Mouse (Mus musculus): ENCODE data around the gene Slc11a2. TPM values are rescaled to one million over a fixed set of nuclear protein-coding genes. Genes with fewer than 3 reads are reported as not detected.

The Slc11a2 gene
- polyA plus RNA-seq, 1 experiment from 2014 or later: 22.0 TPM

DNA sequence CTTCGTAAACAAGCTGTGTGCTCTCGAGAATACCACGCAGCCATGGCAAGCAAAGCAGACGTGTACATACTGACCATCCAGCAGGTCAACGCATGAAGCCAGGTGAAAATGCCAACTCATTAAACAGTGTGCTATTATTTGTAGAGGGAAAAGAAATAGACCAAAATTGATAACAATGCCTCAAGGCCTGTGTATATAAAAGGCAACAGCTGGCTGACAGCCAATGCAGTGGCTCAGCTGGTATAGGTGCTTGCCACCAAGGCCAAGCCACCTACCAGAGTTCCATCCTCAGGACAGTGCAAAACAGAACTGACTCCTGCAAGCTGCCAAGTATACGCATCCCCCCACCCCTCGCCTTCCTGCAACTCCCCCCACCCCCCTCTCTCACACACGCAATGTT is 9.2 kb downstream of the Slc11a2 start:
- no peak for ATAC-seq (ENCODE audit: insufficient number of reproducible peaks, insufficient read depth, low FRiP score, low TSS enrichment, low read depth)
- Histone ChIP-seq H3K27ac (no peak overlapping the region), H3K9me3 (no peaks in the 10 kb centered on the region), H3K4me3 (no peak overlapping the region), H3K9ac (no peak overlapping the region), H3K4me1 (peaks cover 52% of the 10 kb centered on the region), H3K27me3 (no peaks in the 10 kb centered on the region), H3K4me2 (no peak overlapping the region), H3K36me3 (peaks cover 11% of the 10 kb centered on the region)
- WGBS: 84% methylated on average over 8 of the region's 8 CpGs

- no peak overlapping the region for H3K4me2 ChIP-seq
- no peak overlapping the region for H3K9ac ChIP-seq
- peaks cover 19% of the 10 kb centered on the region for H3K36me3 ChIP-seq
- H3K27ac ChIP-seq: no peak overlapping the region; the same call in 1 of the 2 replicates
- 94% methylated on average over 13 of the region's 13 CpGs for WGBS
- H3K4me3 ChIP-seq: no peak overlapping the region
- ATAC-seq (ENCODE audit: insufficient number of reproducible peaks, insufficient read depth, low FRiP score, low TSS enrichment, low read depth): no peak
- H3K27me3 ChIP-seq: no peaks in the 10 kb centered on the region
- no peaks in the 10 kb centered on the region for H3K9me3 ChIP-seq
- H3K4me1 ChIP-seq: peaks cover 45% of the 10 kb centered on the region
Measured at GRCm38 (mm10) chr15:100414942-100415341, 9.9 kb downstream of the Slc11a2 start.

DNA sequence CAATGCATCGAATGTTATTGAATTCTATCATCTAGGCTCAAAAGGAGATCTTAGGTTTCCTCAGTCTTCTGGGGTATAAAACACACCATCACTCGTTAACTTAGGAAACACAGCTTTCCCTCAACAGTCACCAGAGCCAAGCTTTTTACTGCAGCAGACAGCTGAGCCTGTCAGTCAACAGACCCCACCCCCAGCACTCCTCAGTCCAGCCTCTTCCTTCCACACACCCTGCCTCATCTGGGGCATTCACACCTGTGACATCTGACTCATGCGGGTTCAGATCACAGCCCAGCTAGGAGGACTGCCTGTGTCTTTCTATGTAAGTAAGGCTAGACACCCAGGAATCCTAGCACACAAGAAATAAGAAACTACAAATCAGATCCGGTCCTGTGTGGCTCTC is 10.9 kb downstream of the Slc11a2 start:
- 66% methylated on average over 4 of the region's 4 CpGs for WGBS
- no peak overlapping the region for H3K4me3 ChIP-seq
- H3K4me1 ChIP-seq: peaks cover 36% of the 10 kb centered on the region
- H3K9ac ChIP-seq: no peak overlapping the region
- H3K27me3 ChIP-seq: no peaks in the 10 kb centered on the region
- no peak for ATAC-seq (ENCODE audit: insufficient number of reproducible peaks, insufficient read depth, low FRiP score, low TSS enrichment, low read depth)
- no peak overlapping the region for H3K27ac ChIP-seq
- H3K36me3 ChIP-seq: peaks cover 28% of the 10 kb centered on the region
- no peaks in the 10 kb centered on the region for H3K9me3 ChIP-seq
- no peak overlapping the region for H3K4me2 ChIP-seq

DNA sequence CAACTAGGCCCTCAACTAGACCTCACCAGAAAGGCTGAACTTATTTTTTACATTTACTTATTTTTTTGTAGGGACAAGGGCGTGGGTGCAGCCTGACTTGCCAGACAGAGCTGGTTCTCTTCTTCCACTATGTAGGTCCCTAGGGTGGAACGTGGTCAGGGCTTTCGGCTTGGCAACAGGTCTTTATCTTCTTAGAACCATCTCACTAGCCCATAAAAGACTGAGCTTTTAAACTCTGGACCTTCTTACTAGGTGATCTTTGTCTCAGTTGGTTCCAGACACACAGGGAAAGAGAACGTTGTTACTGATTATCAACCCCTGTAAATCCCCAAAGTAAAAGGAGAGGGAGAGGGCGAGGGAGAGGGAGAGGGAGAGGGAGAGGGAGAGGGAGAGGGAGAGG is 11.6 kb downstream of the Slc11a2 start:
- Histone ChIP-seq H3K4me2 (no peak overlapping the region), H3K4me3 (no peak overlapping the region), H3K4me1 (peaks cover 32% of the 10 kb centered on the region), H3K27ac (no peak overlapping the region), H3K27me3 (no peaks in the 10 kb centered on the region), H3K9me3 (no peaks in the 10 kb centered on the region), H3K9ac (no peak overlapping the region), H3K36me3 (peaks cover 35% of the 10 kb centered on the region)
- WGBS: 69% methylated on average over 4 of the region's 5 CpGs
- no peak for ATAC-seq (ENCODE audit: insufficient number of reproducible peaks, insufficient read depth, low FRiP score, low TSS enrichment, low read depth)

DNA sequence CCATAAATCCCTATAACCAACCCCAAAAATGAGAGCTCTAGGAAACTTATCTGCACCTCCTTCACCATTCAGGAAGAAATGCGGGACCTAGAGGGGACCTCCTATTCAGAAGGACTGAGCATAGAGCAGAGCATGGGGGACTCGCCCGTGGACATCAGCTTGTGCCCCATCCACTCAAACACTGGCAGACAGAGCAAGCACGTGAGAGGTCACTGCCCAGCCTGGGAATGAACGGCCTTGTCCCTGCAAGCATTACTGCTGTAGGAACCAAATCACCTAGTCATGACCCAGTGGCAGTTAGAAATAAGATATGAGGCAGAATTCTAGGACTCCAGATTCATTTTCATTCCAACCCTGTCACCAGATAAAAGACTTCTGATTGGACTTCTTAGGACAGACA is 13.1 kb downstream of the Slc11a2 start:
- H3K4me3 ChIP-seq: no peak overlapping the region
- no peak overlapping the region for H3K9ac ChIP-seq
- 86% methylated on average over 5 of the region's 5 CpGs for WGBS
- H3K9me3 ChIP-seq: no peaks in the 10 kb centered on the region
- ATAC-seq (ENCODE audit: insufficient number of reproducible peaks, insufficient read depth, low FRiP score, low TSS enrichment, low read depth): no peak
- H3K4me1 ChIP-seq: peaks cover 17% of the 10 kb centered on the region
- no peak overlapping the region for H3K4me2 ChIP-seq
- H3K27me3 ChIP-seq: no peaks in the 10 kb centered on the region
- H3K27ac ChIP-seq: no peak overlapping the region
- H3K36me3 ChIP-seq: peaks cover 47% of the 10 kb centered on the region

GRCm38 (mm10) chr15:100410918-100411672 is 13.8 kb downstream of the Slc11a2 start:
- Histone ChIP-seq H3K27ac (no peak overlapping the region), H3K4me2 (no peak overlapping the region), H3K4me1 (0 out of 2 replicates have a peak, but pooled peaks cover 12% of the 10 kb centered on the region), H3K9ac (no peak overlapping the region), H3K36me3 (peaks cover 50% of the 10 kb centered on the region), H3K9me3 (no peaks in the 10 kb centered on the region), H3K27me3 (no peaks in the 10 kb centered on the region), H3K4me3 (no peak overlapping the region)
- 65% methylated on average over 14 of the region's 14 CpGs for WGBS
- ATAC-seq (ENCODE audit: insufficient number of reproducible peaks, insufficient read depth, low FRiP score, low TSS enrichment, low read depth): no peak

GRCm38 (mm10) chr15:100406088-100406487 is 18.8 kb downstream of the Slc11a2 start:
- no peak overlapping the region for H3K27ac ChIP-seq
- H3K36me3 ChIP-seq: peaks cover 89% of the 10 kb centered on the region
- H3K4me1 ChIP-seq: no peaks in the 10 kb centered on the region
- no peak overlapping the region for H3K4me2 ChIP-seq
- no peaks in the 10 kb centered on the region for H3K9me3 ChIP-seq
- no peaks in the 10 kb centered on the region for H3K27me3 ChIP-seq
- no peak overlapping the region for H3K4me3 ChIP-seq
- 86% methylated on average over 5 of the region's 5 CpGs for WGBS
- no peak overlapping the region for H3K9ac ChIP-seq
- no peak for ATAC-seq (ENCODE audit: insufficient number of reproducible peaks, insufficient read depth, low FRiP score, low TSS enrichment, low read depth)

GRCm38 (mm10) chr15:100403318-100404000 is 21.4 kb downstream of the Slc11a2 start:
- Histone ChIP-seq H3K4me1 (no peaks in the 10 kb centered on the region), H3K4me3 (no peak overlapping the region), H3K9me3 (no peaks in the 10 kb centered on the region), H3K36me3 (peaks cover 90% of the 10 kb centered on the region), H3K9ac (no peak overlapping the region), H3K27ac (no peak overlapping the region), H3K4me2 (no peak overlapping the region), H3K27me3 (no peaks in the 10 kb centered on the region)
- 95% methylated on average over 16 of the region's 16 CpGs for WGBS
- ATAC-seq (ENCODE audit: insufficient number of reproducible peaks, insufficient read depth, low FRiP score, low TSS enrichment, low read depth): no peak

DNA sequence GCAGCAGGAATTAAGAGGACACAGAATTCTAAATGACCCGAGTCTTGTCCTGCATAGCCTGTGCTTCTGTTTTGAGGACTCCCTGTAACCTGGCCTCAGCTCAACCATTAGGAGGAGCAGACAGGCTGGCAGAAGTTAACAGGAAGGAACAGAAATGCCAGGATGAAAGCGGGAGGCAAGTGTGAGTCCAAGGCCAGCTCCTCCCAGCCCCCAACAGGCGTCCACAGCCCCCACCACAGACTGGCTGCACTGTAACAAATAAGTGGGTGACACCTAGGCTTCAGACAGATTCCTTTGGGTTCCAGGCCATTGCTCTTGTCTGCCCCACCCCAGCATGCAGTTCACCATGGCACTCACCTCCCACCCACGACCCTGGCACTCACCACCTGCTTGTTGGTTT is 22.1 kb downstream of the Slc11a2 start:
- H3K27me3 ChIP-seq: no peaks in the 10 kb centered on the region
- no peak overlapping the region for H3K4me3 ChIP-seq
- no peak overlapping the region for H3K27ac ChIP-seq
- no peak overlapping the region for H3K9ac ChIP-seq
- no peak overlapping the region for H3K4me2 ChIP-seq
- no peaks in the 10 kb centered on the region for H3K9me3 ChIP-seq
- peaks cover 90% of the 10 kb centered on the region for H3K36me3 ChIP-seq
- ATAC-seq (ENCODE audit: insufficient number of reproducible peaks, insufficient read depth, low FRiP score, low TSS enrichment, low read depth): no peak
- 82% methylated on average over 4 of the region's 4 CpGs for WGBS
- no peaks in the 10 kb centered on the region for H3K4me1 ChIP-seq

GRCm38 (mm10) chr15:100402347-100402746 is 22.5 kb downstream of the Slc11a2 start:
- Histone ChIP-seq H3K27ac (no peak overlapping the region), H3K9me3 (no peaks in the 10 kb centered on the region), H3K27me3 (no peaks in the 10 kb centered on the region), H3K36me3 (peaks cover 92% of the 10 kb centered on the region), H3K4me2 (no peak overlapping the region), H3K4me1 (no peaks in the 10 kb centered on the region), H3K9ac (no peak overlapping the region), H3K4me3 (no peak overlapping the region)
- ATAC-seq (ENCODE audit: insufficient number of reproducible peaks, insufficient read depth, low FRiP score, low TSS enrichment, low read depth): no peak
- WGBS: 89% methylated on average over 14 of the region's 14 CpGs

- no peak overlapping the region for H3K4me3 ChIP-seq
- no peaks in the 10 kb centered on the region for H3K9me3 ChIP-seq
- H3K36me3 ChIP-seq: peaks cover 93% of the 10 kb centered on the region
- H3K4me2 ChIP-seq: no peak overlapping the region
- H3K4me1 ChIP-seq: no peaks in the 10 kb centered on the region
- WGBS: 90% methylated on average over 4 of the region's 4 CpGs
- H3K27me3 ChIP-seq: no peaks in the 10 kb centered on the region
- ATAC-seq (ENCODE audit: insufficient number of reproducible peaks, insufficient read depth, low FRiP score, low TSS enrichment, low read depth): no peak
- no peak overlapping the region for H3K9ac ChIP-seq
- no peak overlapping the region for H3K27ac ChIP-seq
Measured at GRCm38 (mm10) chr15:100401811-100402210, 23.1 kb downstream of the Slc11a2 start.
